Mouse (Mus musculus): ENCODE results near the gene Ucn2.

DNA sequence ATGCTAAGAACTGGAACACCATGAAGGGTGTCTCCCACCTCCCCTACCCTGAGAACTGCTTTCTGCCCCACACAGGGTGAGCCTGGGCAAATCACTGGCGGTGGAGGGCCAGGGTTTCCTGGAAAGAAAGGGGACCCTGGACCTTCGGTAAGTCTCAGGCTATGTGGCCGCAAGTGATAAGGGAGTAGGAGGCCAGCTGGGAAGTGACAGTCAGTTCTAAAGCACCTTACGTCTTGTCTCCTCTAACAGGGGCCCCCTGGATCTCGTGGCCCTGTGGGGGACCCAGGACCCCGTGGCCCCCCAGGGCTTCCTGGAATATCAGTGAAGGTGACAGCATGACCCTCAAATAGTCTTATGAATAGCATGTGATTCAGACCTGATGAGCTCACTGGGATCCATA, 21.5 kb upstream of the Ucn2 start:
- TF ChIP-seq CTCF (IDR thresholded peaks at IDR 0.05; ENCODE audit: borderline replicate concordance, extremely low read depth, insufficient read depth, insufficient read length) (no peak), POLR2A (IDR thresholded peaks at IDR 0.05; ENCODE audit: borderline replicate concordance, extremely low read depth, insufficient read depth, insufficient read length, poor library complexity, severe bottlenecking) (no peak)
